Mouse (Mus musculus) G1E (cell line): ENCODE data around the gene Cntn6. TPM values are rescaled to one million over a fixed set of nuclear protein-coding genes. Genes with fewer than 3 reads are reported as not detected.

Source experiments
- ATAC-seq: 2 replicates; pipeline ENCODE4 v1.8.0; 2016; ENCODE audit warnings: mild to moderate bottlenecking; ENCODE audit not compliant: insufficient number of reproducible peaks, poor library complexity, low FRiP score, severe bottlenecking; ENCODE audit errors: extremely low read depth
- DNase-seq: peaks from one replicate; pipeline ENCODE4 v3.0.0; 2012; ENCODE audit warnings: low spot score
- H3K27me3 ChIP-seq: 2 replicates; pipeline ENCODE4 v1.6.1; 2012; ENCODE audit warnings: mild to moderate bottlenecking, low read length, inconsistent platforms; ENCODE audit not compliant: insufficient read depth
- H3K36me3 ChIP-seq: replicated peaks from 2 replicates; pipeline ENCODE3; 2012; ENCODE audit warnings: mild to moderate bottlenecking, inconsistent platforms
- H3K4me1 ChIP-seq: 2 replicates; pipeline ENCODE4 v1.6.1; 2012; ENCODE audit warnings: low read depth, low read length, inconsistent platforms, mixed read lengths; ENCODE audit not compliant: insufficient read depth
- H3K4me3 ChIP-seq: 2 replicates; pipeline ENCODE4 v1.5.1; 2012; ENCODE audit warnings: low read depth, mild to moderate bottlenecking, inconsistent platforms, low read length, moderate library complexity, mixed read lengths
- H3K9me3 ChIP-seq: replicated peaks from 2 replicates; pipeline ENCODE4 v1.6.1; 2012; ENCODE audit warnings: inconsistent platforms
- CTCF ChIP-seq: IDR thresholded peaks from 2 replicates; pipeline ENCODE4 v1.5.1; 2012; ENCODE audit warnings: low read depth, low read length, inconsistent platforms, mixed read lengths
- GATA1 ChIP-seq: IDR thresholded peaks from 2 replicates; pipeline ENCODE4 v1.6.1; 2012; ENCODE audit warnings: borderline replicate concordance, low read length, inconsistent platforms, mixed read lengths
- GATA2 ChIP-seq: IDR thresholded peaks from 2 replicates; pipeline ENCODE4 v1.6.1; 2012; ENCODE audit warnings: low read depth, low read length, inconsistent platforms, borderline replicate concordance
- POLR2AphosphoS5 ChIP-seq: IDR thresholded peaks from 2 replicates; pipeline ENCODE4 v1.6.1; 2012; ENCODE audit warnings: low read depth, low read length, inconsistent platforms; ENCODE audit not compliant: insufficient replicate concordance
- TAL1 ChIP-seq: conservative IDR thresholded peaks from 2 replicates; pipeline ENCODE4 v1.6.1; 2012; ENCODE audit warnings: low read depth, low read length, inconsistent platforms, mixed read lengths
- polyA plus RNA-seq: library from polyadenylated mRNA; stranded (reverse); fragments of >175 nt; gene quantifications from 2 replicates; pipeline ENCODE4 v1.2.3, GENCODE M21; 2012
- total RNA-seq, 2 experiments: library from RNA; stranded (forward) in 1 of 2; stranded (reverse) in 1 of 2; fragments of 200-1000 nt in 1 of 2; fragments of >200 nt in 1 of 2; fragmentation: Nextera tagmentation in 1 of 2; gene quantifications; 2 replicates each; pipeline ENCODE4 v1.2.3; 2014 to 2017

Cntn6 gene
- total and polyA plus RNA-seq, 3 experiments, result 0.11 TPM; not detected in 2

DNA sequence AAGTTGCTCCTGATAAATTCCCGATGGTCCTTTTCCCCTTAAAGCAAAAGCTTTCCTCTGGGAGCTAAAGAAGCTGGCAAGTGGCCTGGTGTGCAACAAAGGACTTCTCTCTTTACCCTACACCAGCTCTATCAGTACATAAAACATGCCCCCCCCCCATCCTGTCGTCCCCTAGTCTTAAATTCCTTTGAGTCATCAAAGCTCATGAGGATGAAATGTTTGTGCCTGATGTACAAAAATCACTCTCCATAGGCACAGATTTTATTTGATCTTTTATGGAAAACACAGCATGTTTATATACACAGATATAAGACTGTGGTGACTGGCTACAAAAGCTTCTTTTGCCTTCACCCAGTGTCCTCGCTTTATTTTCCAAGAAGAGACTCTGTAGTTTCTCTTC, 112.6 kb downstream of the Cntn6 start:
- no peak overlapping the region for H3K4me3 ChIP-seq
- DNase-seq, result no peak
- no peak for TF ChIP-seq POLR2AphosphoS5
- no peak for TF ChIP-seq GATA1
- no peak for TF ChIP-seq CTCF
- no peak for TF ChIP-seq TAL1
- TF ChIP-seq GATA2, result no peak
- H3K36me3 ChIP-seq, result no peaks in the 10 kb centered on the region
- no peaks in the 10 kb centered on the region for H3K9me3 ChIP-seq
- ATAC-seq, result no peak
- no peaks in the 10 kb centered on the region for H3K4me1 ChIP-seq
- no peaks in the 10 kb centered on the region for H3K27me3 ChIP-seq

GRCm38 (mm10) chr6:104653518-104653917, 160.9 kb downstream of the Cntn6 start:
- H3K36me3 ChIP-seq, result no peaks in the 10 kb centered on the region
- no peaks in the 10 kb centered on the region for H3K9me3 ChIP-seq
- H3K4me3 ChIP-seq, result no peak overlapping the region
- no peak for ATAC-seq
- TF ChIP-seq CTCF (no peak), GATA1 (no peak), GATA2 (no peak), TAL1 (no peak), POLR2AphosphoS5 (no peak)
- DNase-seq, result no peak
- H3K4me1 ChIP-seq, result no peaks in the 10 kb centered on the region
- H3K27me3 ChIP-seq, result no peaks in the 10 kb centered on the region

DNA sequence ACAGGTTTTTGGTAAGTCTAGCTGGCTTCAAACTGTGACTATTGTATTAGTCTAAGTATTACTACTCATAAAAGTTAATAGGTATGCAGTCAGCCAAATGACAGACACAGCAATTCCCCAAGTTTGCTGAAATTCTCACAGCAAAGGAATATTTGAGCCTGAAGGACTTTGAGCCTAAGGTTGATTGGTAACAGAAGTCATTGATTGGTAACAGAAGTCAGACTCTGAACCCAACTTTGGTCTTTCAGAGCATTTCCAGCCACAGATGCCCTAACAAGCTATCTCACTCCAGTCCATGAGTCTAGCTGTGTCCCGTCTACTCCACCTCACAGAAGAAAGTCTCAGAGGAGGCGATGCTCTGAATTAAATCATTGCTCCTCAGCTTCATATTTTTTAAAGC, 176.1 kb downstream of the Cntn6 start:
- no peak for TF ChIP-seq GATA2
- TF ChIP-seq TAL1, result no peak
- no peak for TF ChIP-seq CTCF
- TF ChIP-seq POLR2AphosphoS5, result no peak
- TF ChIP-seq GATA1, result no peak
- H3K4me3 ChIP-seq, result no peak overlapping the region
- no peaks in the 10 kb centered on the region for H3K9me3 ChIP-seq
- no peaks in the 10 kb centered on the region for H3K4me1 ChIP-seq
- H3K36me3 ChIP-seq, result no peaks in the 10 kb centered on the region
- no peak for ATAC-seq
- no peaks in the 10 kb centered on the region for H3K27me3 ChIP-seq
- no peak for DNase-seq

GRCm38 (mm10) chr6:104674249-104674648, 181.7 kb downstream of the Cntn6 start:
- no peak overlapping the region for H3K4me3 ChIP-seq
- no peaks in the 10 kb centered on the region for H3K9me3 ChIP-seq
- TF ChIP-seq GATA2, result no peak
- no peak for TF ChIP-seq CTCF
- no peak for TF ChIP-seq GATA1
- no peak for TF ChIP-seq POLR2AphosphoS5
- TF ChIP-seq TAL1, result no peak
- H3K4me1 ChIP-seq, result no peaks in the 10 kb centered on the region
- H3K36me3 ChIP-seq, result no peaks in the 10 kb centered on the region
- no peaks in the 10 kb centered on the region for H3K27me3 ChIP-seq
- DNase-seq (no peak), ATAC-seq (no peak)

DNA sequence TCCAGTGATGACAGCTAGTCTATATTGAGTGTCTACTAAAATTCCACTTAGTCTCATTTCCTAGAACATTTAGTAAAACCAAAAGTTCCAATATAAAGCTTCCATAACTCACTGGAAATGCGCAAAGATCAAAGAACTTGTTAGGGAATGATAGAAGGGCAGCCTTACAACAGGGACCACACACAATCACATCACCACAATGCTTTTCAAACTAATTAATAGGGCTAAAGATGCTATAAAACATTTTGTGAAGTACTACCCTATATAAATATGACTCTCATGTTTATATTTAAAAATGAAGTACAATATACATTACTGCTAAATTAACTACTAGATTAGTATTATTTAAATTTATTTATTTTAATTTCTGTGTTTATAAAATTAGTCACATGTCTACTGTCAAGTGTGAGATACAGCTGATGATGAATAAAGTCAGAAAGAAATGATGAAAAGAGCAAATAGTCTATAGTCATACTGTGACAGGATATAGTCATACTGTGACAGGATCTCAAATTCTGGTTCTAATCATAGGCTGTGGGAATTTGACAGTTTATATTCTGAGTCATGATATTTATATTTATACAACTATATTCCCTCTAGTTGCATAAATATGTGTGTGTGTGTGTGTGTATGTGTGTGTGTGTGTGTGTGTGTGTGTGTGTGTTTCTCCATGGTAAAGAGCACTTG, 187.4 kb downstream of the Cntn6 start:
- no peak overlapping the region for H3K4me3 ChIP-seq
- H3K4me1 ChIP-seq, result no peaks in the 10 kb centered on the region
- ATAC-seq, result no peak
- no peaks in the 10 kb centered on the region for H3K27me3 ChIP-seq
- H3K9me3 ChIP-seq, result no peaks in the 10 kb centered on the region
- TF ChIP-seq POLR2AphosphoS5 (no peak), GATA1 (no peak), CTCF (no peak), TAL1 (no peak), GATA2 (no peak)
- H3K36me3 ChIP-seq, result no peaks in the 10 kb centered on the region
- DNase-seq, result no peak

DNA sequence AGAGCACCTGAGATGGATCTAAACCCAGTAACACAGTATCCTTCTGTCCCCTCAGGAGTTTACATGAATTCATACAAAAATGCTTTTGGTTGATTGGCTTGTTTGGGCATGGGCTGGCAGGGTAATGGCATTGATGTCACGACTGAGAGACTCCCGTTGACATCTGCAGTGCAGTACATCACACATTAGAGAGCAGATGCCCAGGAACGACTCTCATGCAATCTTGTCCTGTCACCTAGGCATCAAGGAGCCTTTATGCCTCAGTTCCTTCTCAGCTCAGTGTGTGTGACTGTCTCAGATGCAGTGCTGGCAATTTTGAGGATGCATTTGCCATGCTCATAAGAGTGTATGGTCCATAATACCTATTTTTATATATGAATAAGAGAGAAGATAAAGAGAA, 195.4 kb downstream of the Cntn6 start:
- no peaks in the 10 kb centered on the region for H3K4me1 ChIP-seq
- no peaks in the 10 kb centered on the region for H3K36me3 ChIP-seq
- ATAC-seq (no peak), DNase-seq (no peak)
- TF ChIP-seq GATA1 (no peak), TAL1 (no peak), CTCF (no peak), GATA2 (no peak), POLR2AphosphoS5 (no peak)
- H3K4me3 ChIP-seq, result no peak overlapping the region
- H3K9me3 ChIP-seq, result peaks cover 3% of the 10 kb centered on the region; the same call in 1 of the 2 replicates
- no peaks in the 10 kb centered on the region for H3K27me3 ChIP-seq
